Mouse (Mus musculus) C2C12 (cell line): Measurements from ENCODE around the gene Cops3. TPM values are rescaled to one million over a fixed set of nuclear protein-coding genes. Genes with fewer than 3 reads are reported as not detected.

ENCODE experiments used
- H3K27me3 ChIP-seq: one replicate; pipeline ENCODE4 v1.6.1; 2011; ENCODE audit not compliant: control insufficient read depth, insufficient read depth, insufficient read length
- H3K36me3 ChIP-seq: one replicate; pipeline ENCODE4 v1.6.1; 2011; ENCODE audit not compliant: control insufficient read depth, insufficient read depth
- H3K4me3 ChIP-seq: one replicate; pipeline ENCODE4 v1.5.1; 2011; ENCODE audit warnings: mild to moderate bottlenecking, control low read depth; ENCODE audit not compliant: poor library complexity, insufficient read depth, severe bottlenecking
- H3K79me2 ChIP-seq: one replicate; pipeline ENCODE4 v1.6.1; 2011; ENCODE audit not compliant: control insufficient read depth, insufficient read depth
- H3K79me3 ChIP-seq: one replicate; pipeline ENCODE4 v1.6.1; 2011; ENCODE audit warnings: low read depth, control low read depth
- H3ac ChIP-seq: one replicate; pipeline ENCODE3; 2011; ENCODE audit warnings: low read depth; ENCODE audit not compliant: control insufficient read depth, insufficient read length
- CEBPB ChIP-seq: IDR thresholded peaks from one replicate; pipeline ENCODE4 v1.6.1; 2011; ENCODE audit warnings: low read depth, mild to moderate bottlenecking, control low read depth, moderate library complexity
- CTCF ChIP-seq: IDR thresholded peaks from one replicate; pipeline ENCODE4 v1.5.1; 2011; ENCODE audit not compliant: control insufficient read depth, insufficient read depth, insufficient read length
- FOSL1 ChIP-seq: IDR thresholded peaks from one replicate; pipeline ENCODE4 v1.8.0; 2011; ENCODE audit warnings: mild to moderate bottlenecking, low read length; ENCODE audit not compliant: poor library complexity, insufficient read depth, severe bottlenecking
- MAX ChIP-seq: IDR thresholded peaks from one replicate; pipeline ENCODE4 v1.6.1; 2011; ENCODE audit warnings: mild to moderate bottlenecking, control low read depth
- MYOD1 ChIP-seq: IDR thresholded peaks from one replicate; pipeline ENCODE4 v1.6.1; 2011; ENCODE audit warnings: low read depth; ENCODE audit not compliant: control insufficient read depth, insufficient read length
- MYOG ChIP-seq: IDR thresholded peaks from one replicate; pipeline ENCODE4 v1.6.1; 2011; ENCODE audit not compliant: control insufficient read depth, insufficient read length; ENCODE audit errors: extremely low read depth
- USF1 ChIP-seq: IDR thresholded peaks from one replicate; pipeline ENCODE4 v1.6.1; 2011; ENCODE audit warnings: low read depth, mild to moderate bottlenecking, control low read depth, moderate library complexity
- polyA plus RNA-seq: library from polyadenylated mRNA; unstranded; fragments of >200 nt; fragmentation: generic; extraction: Trizol; gene quantifications from one replicate; pipeline ENCODE4 v1.2.1, GENCODE M21; 2012; ENCODE audit warnings: missing spikeins

Gene Cops3
- polyA plus RNA-seq, 1 experiment: 69.0 TPM

- H3K4me3 ChIP-seq: no peak overlapping the region
- no peaks in the 10 kb centered on the region for H3K27me3 ChIP-seq
- no peak for TF ChIP-seq MYOD1
- no peak for TF ChIP-seq MYOG
- TF ChIP-seq FOSL1: no peak
- no peak for TF ChIP-seq CEBPB
- TF ChIP-seq USF1: no peak
- no peak for TF ChIP-seq MAX
- TF ChIP-seq CTCF: no peak
- H3K36me3 ChIP-seq: peaks cover 69% of the 10 kb centered on the region
- no peak overlapping the region for H3ac ChIP-seq
- H3K79me3 ChIP-seq: no peaks in the 10 kb centered on the region
- no peaks in the 10 kb centered on the region for H3K79me2 ChIP-seq
These were observed 21.7 kb downstream of the Cops3 start for GRCm38 (mm10) chr11:59817916-59818315.

GRCm38 (mm10) chr11:59815482-59816065, 24.1 kb downstream of the Cops3 start:
- no peak overlapping the region for H3K4me3 ChIP-seq
- no peaks in the 10 kb centered on the region for H3K79me3 ChIP-seq
- no peak overlapping the region for H3ac ChIP-seq
- TF ChIP-seq USF1 (no peak), MYOG (no peak), CEBPB (no peak), FOSL1 (no peak), MAX (no peak), CTCF (no peak), MYOD1 (no peak)
- no peaks in the 10 kb centered on the region for H3K79me2 ChIP-seq
- H3K27me3 ChIP-seq: no peaks in the 10 kb centered on the region
- peaks cover 48% of the 10 kb centered on the region for H3K36me3 ChIP-seq

- Histone ChIP-seq H3K27me3 (no peaks in the 10 kb centered on the region), H3K79me2 (no peaks in the 10 kb centered on the region), H3ac (no peak overlapping the region), H3K4me3 (no peak overlapping the region), H3K79me3 (no peaks in the 10 kb centered on the region), H3K36me3 (peaks cover 42% of the 10 kb centered on the region)
- TF ChIP-seq MYOD1: no peak
- TF ChIP-seq CTCF: no peak
- TF ChIP-seq FOSL1: no peak
- TF ChIP-seq USF1: no peak
- TF ChIP-seq CEBPB: no peak
- no peak for TF ChIP-seq MAX
These were observed 24.7 kb downstream of the Cops3 start for GRCm38 (mm10) chr11:59814936-59815335.

- Histone ChIP-seq H3K27me3 (no peaks in the 10 kb centered on the region), H3K4me3 (no peak overlapping the region)
- TF ChIP-seq MYOD1 (no peak), CEBPB (no peak), USF1 (no peak), MYOG (no peak), MAX (no peak), CTCF (no peak), FOSL1 (no peak)
These were observed 25.3 kb downstream of the Cops3 start for GRCm38 (mm10) chr11:59814311-59814710.

GRCm38 (mm10) chr11:59813276-59813675, 26.4 kb downstream of the Cops3 start:
- Histone ChIP-seq H3K27me3 (no peaks in the 10 kb centered on the region), H3K4me3 (no peak overlapping the region), H3K79me3 (peaks cover 2% of the 10 kb centered on the region), H3K79me2 (peaks cover 14% of the 10 kb centered on the region), H3ac (no peak overlapping the region), H3K36me3 (peaks cover 25% of the 10 kb centered on the region)
- TF ChIP-seq CTCF: no peak
- no peak for TF ChIP-seq FOSL1
- no peak for TF ChIP-seq MYOG
- TF ChIP-seq USF1: no peak
- TF ChIP-seq CEBPB: no peak
- TF ChIP-seq MAX: no peak
- TF ChIP-seq MYOD1: no peak

More at GRCm38 (mm10) chr11:59814311-59814710, 25.3 kb downstream of the Cops3 start:
- peaks cover 36% of the 10 kb centered on the region for H3K36me3 ChIP-seq
- peaks cover 1% of the 10 kb centered on the region for H3K79me3 ChIP-seq
- H3K79me2 ChIP-seq: peaks cover 3% of the 10 kb centered on the region
- H3ac ChIP-seq: no peak overlapping the region

- Histone ChIP-seq H3K36me3 (peaks cover 11% of the 10 kb centered on the region), H3K27me3 (no peaks in the 10 kb centered on the region), H3K79me3 (peaks cover 2% of the 10 kb centered on the region), H3K4me3 (no peak overlapping the region), H3K79me2 (peaks cover 26% of the 10 kb centered on the region), H3ac (peak overlapping the region; percentile 48)
- TF ChIP-seq CEBPB (no peak), USF1 (no peak), MYOG (no peak), FOSL1 (no peak), MYOD1 (no peak), CTCF (no peak), MAX (no peak)
These were observed 28.4 kb downstream of the Cops3 start for GRCm38 (mm10) chr11:59811211-59811610.
